31 mouse cellular contexts compared by ENCODE assay signal in genomic region chr3:6876265-6876664, GRCm38 (mm10).
"Had no signal": no experiment of that assay in that cellular context is flagged by ENCODE, and none has a peak within 500 bp of the region (broad histone marks: within the 10 kb centered on the region; RNA-seq: fewer than 3 reads in every experiment).

No protein-coding gene starts in this region.

- H3K9me3 ChIP-seq: limb, embryonic 10.5 days; limb, embryonic 12.5 days; limb, embryonic 13.5 days; limb, embryonic 15.5 days; liver, embryonic 12.5 days; liver, embryonic 13.5 days; liver, embryonic 15.5 days; lung, embryonic 15.5 days; megakaryocyte, embryonic 14.5 days; midbrain, embryonic 10.5 days; midbrain, embryonic 12.5 days; midbrain, embryonic 13.5 days; midbrain, embryonic 15.5 days had no signal

- H3K9ac ChIP-seq: limb, embryonic 12.5 days; limb, embryonic 13.5 days; limb, embryonic 15.5 days; liver, embryonic 12.5 days; liver, embryonic 13.5 days; liver, embryonic 14.5 days; liver, embryonic 15.5 days; liver, postnatal 0 days; lung, embryonic 14.5 days; lung, embryonic 15.5 days; midbrain, embryonic 12.5 days; midbrain, embryonic 13.5 days; midbrain, embryonic 15.5 days had no signal

- H3K4me1 ChIP-seq: limb, embryonic 10.5 days; limb, embryonic 12.5 days; limb, embryonic 13.5 days; limb, embryonic 15.5 days; liver, embryonic 12.5 days; liver, embryonic 13.5 days; liver, embryonic 15.5 days; lung, embryonic 15.5 days; megakaryocyte, embryonic 14.5 days; midbrain, embryonic 10.5 days; midbrain, embryonic 12.5 days; midbrain, embryonic 15.5 days had no signal

- H3K27ac ChIP-seq: limb, embryonic 10.5 days; limb, embryonic 12.5 days; limb, embryonic 13.5 days; limb, embryonic 15.5 days; liver, embryonic 12.5 days; liver, embryonic 13.5 days; liver, embryonic 14.5 days; liver, embryonic 15.5 days; lung, embryonic 15.5 days; macrophage; midbrain, embryonic 10.5 days; midbrain, embryonic 12.5 days; midbrain, embryonic 13.5 days; midbrain, embryonic 15.5 days had no signal

- H3K36me3 ChIP-seq: limb, embryonic 10.5 days; limb, embryonic 12.5 days; limb, embryonic 13.5 days; limb, embryonic 15.5 days; liver, embryonic 12.5 days; liver, embryonic 13.5 days; liver, embryonic 15.5 days; lung, embryonic 15.5 days; midbrain, embryonic 10.5 days; midbrain, embryonic 12.5 days; midbrain, embryonic 13.5 days; midbrain, embryonic 15.5 days had no signal

- H3K27me3 ChIP-seq: limb, embryonic 12.5 days; limb, embryonic 13.5 days; limb, embryonic 15.5 days; liver, embryonic 12.5 days; liver, embryonic 13.5 days; liver, embryonic 15.5 days; lung, embryonic 15.5 days; megakaryocyte, embryonic 14.5 days; midbrain, embryonic 12.5 days; midbrain, embryonic 13.5 days; midbrain, embryonic 15.5 days had no signal

- DNase-seq: left cerebral cortex, postnatal 4 days; liver; liver, embryonic 13.5 days; liver, postnatal 0 days; lung, adult 18-20 months; lung, adult 2 months; lung, postnatal 10 days; lung, postnatal 14 days; lung, postnatal 36 days; lung, postnatal 4 days; midbrain, embryonic 14.5 days had no signal

- ATAC-seq: liver, embryonic 12.5 days; liver, postnatal 0 days; lung, postnatal 0 days; midbrain, embryonic 13.5 days; midbrain, embryonic 15.5 days; midbrain, embryonic 16.5 days had no signal

- H3K4me2 ChIP-seq: limb, embryonic 12.5 days; limb, embryonic 13.5 days; limb, embryonic 15.5 days; liver, embryonic 11.5 days; liver, embryonic 12.5 days; liver, embryonic 13.5 days; liver, embryonic 15.5 days; lung, embryonic 14.5 days; lung, embryonic 15.5 days; midbrain, embryonic 11.5 days; midbrain, embryonic 12.5 days; midbrain, embryonic 13.5 days; midbrain, embryonic 15.5 days had no signal

- H3K4me3 ChIP-seq: limb, embryonic 10.5 days; limb, embryonic 12.5 days; limb, embryonic 13.5 days; limb, embryonic 15.5 days; liver, embryonic 12.5 days; liver, embryonic 13.5 days; liver, embryonic 15.5 days; lung, embryonic 15.5 days; megakaryocyte, embryonic 14.5 days; midbrain, embryonic 10.5 days; midbrain, embryonic 12.5 days; midbrain, embryonic 13.5 days; midbrain, embryonic 15.5 days; myocyte had no signal
